Mouse (Mus musculus) cortical plate, adult 2 months (tissue): ENCODE measurements at regions not wholly inside any gene's neighbourhood (a gene's known extent, or its start where the extent isn't known, plus 50 kb on each side); places are given as distances from the start of the nearest gene placed in this dataset.

Experiments
- CTCF ChIP-seq: fragments of 200-500 bp; IDR thresholded peaks from 2 replicates; pipeline ENCODE4 v1.5.1; 2011; ENCODE audit warnings: mild to moderate bottlenecking, control low read depth, low read length; ENCODE audit not compliant: insufficient read depth; ENCODE audit errors: extremely low read depth
- POLR2A ChIP-seq: fragments of 200-500 bp; IDR thresholded peaks from 2 replicates; pipeline ENCODE4 v1.6.1; 2011; ENCODE audit warnings: mild to moderate bottlenecking, low read length, control low read depth; ENCODE audit not compliant: insufficient read depth; ENCODE audit errors: extremely low read depth

GRCm38 (mm10) chr1:122141362-122141761, 573.6 kb upstream of the Ddx18 start:
- TF ChIP-seq POLR2A: no peak
- TF ChIP-seq CTCF: no peak
